Mouse (Mus musculus): ENCODE results near the gene Fcrl6. TPM values are rescaled to one million over a fixed set of nuclear protein-coding genes. Genes with fewer than 3 reads are reported as not detected.

The Fcrl6 gene
- polyA plus RNA-seq, 1 experiment from 2014 or later: 0.13 TPM

DNA sequence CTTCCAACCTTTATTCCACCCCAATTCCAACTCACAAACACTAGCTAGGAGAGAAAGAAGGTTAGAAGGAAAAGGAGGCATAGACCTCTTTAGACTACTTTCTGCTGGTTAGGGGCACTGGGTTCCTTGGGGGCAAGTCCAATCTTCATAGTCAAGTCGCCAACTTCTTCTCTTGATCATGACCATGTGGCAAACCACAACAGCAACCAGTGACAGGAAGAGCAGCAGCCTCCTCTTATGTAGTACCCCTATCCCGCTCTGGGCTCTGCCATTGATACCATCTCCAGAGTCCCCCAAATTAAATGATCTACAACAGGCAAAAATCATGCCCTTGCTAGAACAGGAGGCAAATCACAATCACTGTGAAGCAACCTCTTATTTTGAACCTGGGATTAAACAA lies 8.4 kb downstream of the Fcrl6 start:
- Histone ChIP-seq H3K27ac (replicated peaks; ENCODE audit: low read depth, low read length) (no peak overlapping the region), H3K4me1 (ENCODE audit: control insufficient read depth, insufficient read depth, low read length) (no peaks in the 10 kb centered on the region), H3K27me3 (replicated peaks; ENCODE audit: control insufficient read depth, insufficient read depth, low read length) (no peaks in the 10 kb centered on the region; the same call in 1 of the 2 replicates), H3K4me3 (ENCODE audit: low read depth, low read length) (no peak overlapping the region), H3K9ac (ENCODE audit: low read depth, low read length) (no peak overlapping the region), H3K36me3 (ENCODE audit: control insufficient read depth, insufficient read depth, low read length) (no peaks in the 10 kb centered on the region), H3K9me3 (ENCODE audit: control insufficient read depth, low read length) (no peaks in the 10 kb centered on the region), H3K4me2 (ENCODE audit: low read depth, low read length) (no peak overlapping the region)
- DNase-seq (ENCODE audit: low spot score) (no peak), ATAC-seq (ENCODE audit: low read depth) (no peak)
- WGBS: 76% methylated on average over 2 of the region's 2 CpGs

DNA sequence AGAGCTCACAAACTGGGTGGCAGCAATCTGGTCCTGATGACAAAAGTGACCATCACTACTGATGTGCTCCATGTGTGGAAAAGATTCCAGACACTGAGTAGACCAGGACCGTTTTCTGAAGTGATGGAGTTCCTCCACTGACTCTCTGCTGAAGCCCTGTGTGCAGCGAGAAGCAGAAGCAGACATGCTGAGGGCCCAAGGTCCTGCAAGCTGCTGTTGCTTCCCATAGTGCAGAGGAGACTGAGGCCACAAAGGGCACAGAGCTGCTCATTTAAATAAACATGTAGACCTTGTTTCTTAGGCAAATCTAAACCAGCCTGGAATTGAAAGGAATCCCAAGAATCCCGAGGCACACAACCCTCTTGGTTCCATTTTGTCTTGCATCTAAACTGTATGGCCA lies 9.0 kb downstream of the Fcrl6 start:
- no peak overlapping the region for H3K9ac ChIP-seq (ENCODE audit: low read depth, low read length)
- H3K36me3 ChIP-seq (ENCODE audit: control insufficient read depth, insufficient read depth, low read length): no peaks in the 10 kb centered on the region
- H3K4me1 ChIP-seq (ENCODE audit: control insufficient read depth, insufficient read depth, low read length): no peaks in the 10 kb centered on the region
- no peak overlapping the region for H3K27ac ChIP-seq (replicated peaks; ENCODE audit: low read depth, low read length)
- H3K9me3 ChIP-seq (ENCODE audit: control insufficient read depth, low read length): no peaks in the 10 kb centered on the region
- DNase-seq (ENCODE audit: low spot score) (no peak), ATAC-seq (ENCODE audit: low read depth) (no peak)
- H3K27me3 ChIP-seq (replicated peaks; ENCODE audit: control insufficient read depth, insufficient read depth, low read length): no peaks in the 10 kb centered on the region; the same call in 1 of the 2 replicates
- WGBS: 51% methylated on average over 3 of the region's 3 CpGs
- no peak overlapping the region for H3K4me3 ChIP-seq (ENCODE audit: low read depth, low read length)
- no peak overlapping the region for H3K4me2 ChIP-seq (ENCODE audit: low read depth, low read length)

DNA sequence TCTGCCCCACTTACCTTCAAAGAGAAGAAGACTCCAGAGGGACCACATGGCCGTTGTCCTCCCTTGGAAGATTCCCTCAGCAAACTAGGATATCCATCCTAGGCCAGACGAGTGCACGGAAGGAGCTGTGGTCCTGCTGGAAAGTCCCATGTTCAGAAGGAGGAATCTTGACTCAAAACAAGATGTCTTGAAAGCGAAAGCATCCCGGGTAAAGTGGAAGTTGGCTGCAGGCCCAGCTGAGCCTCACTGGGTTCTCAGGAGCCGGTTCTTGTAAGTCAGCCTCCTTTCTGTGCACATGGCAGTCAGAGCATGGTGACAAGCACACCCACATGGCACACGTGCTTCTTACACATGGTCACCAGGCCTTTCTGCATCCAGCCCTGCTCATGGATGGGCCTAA lies 12.0 kb downstream of the Fcrl6 start, which contains the start of gene Slamf8:
Gene Slamf8, minus strand, starts transcription at position 184 of the 400 bp plus-strand sequence.
- no peak within 1 kb of the TSS for H3K4me2 ChIP-seq (ENCODE audit: low read depth, low read length)
- H3K27ac ChIP-seq (replicated peaks; ENCODE audit: low read depth, low read length): no peak within 1 kb of the TSS
- H3K9me3 ChIP-seq (ENCODE audit: control insufficient read depth, low read length): no peaks in the 10 kb centered on the region
- H3K4me3 ChIP-seq (ENCODE audit: low read depth, low read length): no peak within 1 kb of the TSS
- no peak within 1 kb of the TSS for H3K9ac ChIP-seq (ENCODE audit: low read depth, low read length)
- DNase-seq (ENCODE audit: low spot score) (peak; percentile 44), ATAC-seq (ENCODE audit: low read depth) (no peak)
- WGBS: 70% methylated on average over 7 of the region's 7 CpGs
- H3K27me3 ChIP-seq (replicated peaks; ENCODE audit: control insufficient read depth, insufficient read depth, low read length): peaks cover 5% of the 10 kb centered on the region; the same call in 1 of the 2 replicates
- no peaks in the 10 kb centered on the region for H3K36me3 ChIP-seq (ENCODE audit: control insufficient read depth, insufficient read depth, low read length)
- H3K4me1 ChIP-seq (ENCODE audit: control insufficient read depth, insufficient read depth, low read length): no peaks in the 10 kb centered on the region

DNA sequence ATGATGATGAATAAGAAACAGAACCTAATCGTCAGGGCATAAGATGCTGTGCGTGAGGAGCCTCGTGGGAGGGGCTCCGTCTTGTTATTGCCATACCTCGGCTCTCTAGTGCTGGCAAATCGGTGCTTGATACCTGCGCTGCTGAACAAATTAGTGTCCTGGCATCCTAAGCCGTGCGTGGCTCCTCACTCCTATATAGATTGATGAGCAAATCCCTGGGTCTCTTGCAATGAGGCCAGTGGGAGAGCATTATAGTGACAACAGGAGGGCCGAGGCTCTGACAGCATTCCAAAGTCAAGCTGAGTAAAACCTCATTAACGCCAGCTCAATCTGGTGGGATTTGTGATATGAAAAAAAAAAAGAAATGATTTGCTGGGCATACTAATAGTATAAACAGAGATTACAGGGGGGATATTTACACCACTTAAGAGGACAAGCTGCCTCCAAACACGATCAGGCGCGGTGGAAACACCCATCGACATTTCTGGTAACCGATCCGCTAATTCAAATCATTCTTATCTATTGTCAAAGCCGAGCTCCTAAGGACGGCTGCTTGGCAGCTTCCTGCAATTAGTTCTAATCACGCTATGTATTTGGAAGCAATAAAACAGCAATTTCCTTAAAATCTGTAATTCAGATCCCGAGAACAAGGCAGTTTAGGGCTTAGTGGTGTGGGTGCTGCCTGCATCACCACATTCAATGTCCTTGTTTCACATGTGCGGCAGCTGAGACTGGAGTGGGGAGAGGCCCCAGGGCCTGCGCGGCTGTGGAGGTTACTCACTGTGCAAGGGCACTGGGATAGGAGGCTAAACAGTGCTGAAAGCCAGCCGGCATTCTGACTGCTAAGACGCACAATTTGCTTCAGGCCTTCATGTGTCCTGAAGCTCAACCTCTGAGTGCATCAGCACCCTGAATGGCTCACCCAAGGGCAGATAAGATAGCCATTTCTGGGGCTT lies 16.5 kb downstream of the Fcrl6 start:
- Histone ChIP-seq H3K4me3 (ENCODE audit: low read depth, low read length) (no peak overlapping the region), H3K4me1 (ENCODE audit: control insufficient read depth, insufficient read depth, low read length) (no peaks in the 10 kb centered on the region), H3K27me3 (replicated peaks; ENCODE audit: control insufficient read depth, insufficient read depth, low read length) (peaks cover 11% of the 10 kb centered on the region; the same call in 1 of the 2 replicates), H3K9ac (ENCODE audit: low read depth, low read length) (no peak overlapping the region), H3K36me3 (ENCODE audit: control insufficient read depth, insufficient read depth, low read length) (no peaks in the 10 kb centered on the region), H3K27ac (replicated peaks; ENCODE audit: low read depth, low read length) (no peak overlapping the region), H3K4me2 (ENCODE audit: low read depth, low read length) (no peak overlapping the region), H3K9me3 (ENCODE audit: control insufficient read depth, low read length) (no peaks in the 10 kb centered on the region)
- DNase-seq (ENCODE audit: low spot score): no peak
- no peak for ATAC-seq (ENCODE audit: low read depth)
- 28% methylated on average over 26 of the region's 26 CpGs for WGBS

DNA sequence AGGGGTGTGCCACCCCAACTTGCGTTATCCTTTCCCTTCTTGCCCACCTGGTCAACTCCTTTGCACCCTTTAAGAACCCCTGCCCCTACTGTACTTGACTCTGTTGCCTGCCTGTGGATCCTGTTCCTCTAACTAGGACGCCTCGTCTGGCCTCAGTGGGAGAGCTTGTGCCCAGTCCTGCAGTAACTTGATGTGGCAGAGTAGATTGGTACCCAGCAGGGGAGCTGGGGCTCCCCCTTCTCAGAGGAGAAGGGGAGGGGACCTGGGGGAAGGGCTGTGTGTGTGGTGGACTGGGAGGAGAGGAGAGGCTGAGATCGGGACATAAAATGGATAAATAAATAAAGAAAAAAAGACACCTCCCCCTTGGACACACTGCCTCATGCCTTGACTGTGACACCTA lies 17.3 kb downstream of the Fcrl6 start:
- DNase-seq (ENCODE audit: low spot score): no peak
- Histone ChIP-seq H3K4me1 (ENCODE audit: control insufficient read depth, insufficient read depth, low read length) (no peaks in the 10 kb centered on the region), H3K4me3 (ENCODE audit: low read depth, low read length) (no peak overlapping the region), H3K27me3 (replicated peaks; ENCODE audit: control insufficient read depth, insufficient read depth, low read length) (peaks cover 11% of the 10 kb centered on the region; the same call in 1 of the 2 replicates), H3K9me3 (ENCODE audit: control insufficient read depth, low read length) (no peaks in the 10 kb centered on the region), H3K36me3 (ENCODE audit: control insufficient read depth, insufficient read depth, low read length) (no peaks in the 10 kb centered on the region), H3K9ac (ENCODE audit: low read depth, low read length) (no peak overlapping the region), H3K4me2 (ENCODE audit: low read depth, low read length) (no peak overlapping the region), H3K27ac (replicated peaks; ENCODE audit: low read depth, low read length) (no peak overlapping the region)
- no peak for ATAC-seq (ENCODE audit: low read depth)
- 45% methylated on average over 4 of the region's 4 CpGs for WGBS

DNA sequence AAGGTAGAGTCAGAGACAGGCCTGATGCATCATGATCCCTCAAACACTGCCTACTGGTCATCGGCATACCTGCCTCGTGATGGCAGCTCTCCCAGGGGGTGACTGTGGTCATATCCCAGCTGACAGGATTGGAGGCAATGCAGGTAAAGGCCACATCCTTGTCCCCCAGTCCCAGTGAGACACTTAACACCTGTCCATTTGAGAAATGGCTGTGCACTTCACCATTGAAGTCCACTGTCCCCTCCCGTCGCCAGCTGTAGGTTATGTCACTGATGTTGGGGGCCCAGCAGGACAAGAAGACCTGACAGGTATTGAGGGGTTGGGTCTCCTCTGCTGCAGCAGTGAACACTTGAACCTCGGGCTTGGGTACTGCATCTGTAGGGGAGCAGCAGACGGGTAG lies 18.1 kb downstream of the Fcrl6 start:
- ATAC-seq (ENCODE audit: low read depth) (no peak), DNase-seq (ENCODE audit: low spot score) (no peak)
- H3K36me3 ChIP-seq (ENCODE audit: control insufficient read depth, insufficient read depth, low read length): no peaks in the 10 kb centered on the region
- H3K4me2 ChIP-seq (ENCODE audit: low read depth, low read length): no peak overlapping the region
- no peaks in the 10 kb centered on the region for H3K4me1 ChIP-seq (ENCODE audit: control insufficient read depth, insufficient read depth, low read length)
- no peak overlapping the region for H3K4me3 ChIP-seq (ENCODE audit: low read depth, low read length)
- no peaks in the 10 kb centered on the region for H3K9me3 ChIP-seq (ENCODE audit: control insufficient read depth, low read length)
- peaks cover 11% of the 10 kb centered on the region; the same call in 1 of the 2 replicates for H3K27me3 ChIP-seq (replicated peaks; ENCODE audit: control insufficient read depth, insufficient read depth, low read length)
- no peak overlapping the region for H3K9ac ChIP-seq (ENCODE audit: low read depth, low read length)
- H3K27ac ChIP-seq (replicated peaks; ENCODE audit: low read depth, low read length): no peak overlapping the region
- WGBS: 90% methylated on average over 6 of the region's 6 CpGs

DNA sequence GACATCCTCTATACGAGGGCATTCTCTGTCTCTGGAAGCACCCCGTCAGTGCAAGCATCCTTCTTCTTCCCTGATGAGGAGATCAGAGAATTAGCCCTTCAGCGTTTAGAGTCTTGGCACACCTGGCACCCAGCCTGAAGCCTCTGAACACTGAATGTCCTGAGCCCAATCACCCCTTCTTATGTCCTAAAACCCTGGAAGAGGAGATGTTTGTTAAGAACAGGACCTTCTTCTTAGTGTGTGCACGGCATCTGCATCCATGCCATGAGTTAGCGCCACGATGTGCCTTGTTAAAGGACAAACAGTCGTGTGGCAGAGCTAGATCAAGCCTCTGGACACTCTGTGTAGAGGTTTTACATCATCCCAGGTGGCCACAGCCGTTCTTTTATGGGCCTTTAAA lies 19.9 kb downstream of the Fcrl6 start:
- no peaks in the 10 kb centered on the region for H3K4me1 ChIP-seq (ENCODE audit: control insufficient read depth, insufficient read depth, low read length)
- ATAC-seq (ENCODE audit: low read depth): no peak
- H3K27me3 ChIP-seq (replicated peaks; ENCODE audit: control insufficient read depth, insufficient read depth, low read length): peaks cover 11% of the 10 kb centered on the region; the same call in 1 of the 2 replicates
- no peaks in the 10 kb centered on the region for H3K9me3 ChIP-seq (ENCODE audit: control insufficient read depth, low read length)
- 84% methylated on average over 8 of the region's 8 CpGs for WGBS
- H3K27ac ChIP-seq (replicated peaks; ENCODE audit: low read depth, low read length): no peak overlapping the region
- H3K4me3 ChIP-seq (ENCODE audit: low read depth, low read length): no peak overlapping the region
- H3K4me2 ChIP-seq (ENCODE audit: low read depth, low read length): no peak overlapping the region
- H3K36me3 ChIP-seq (ENCODE audit: control insufficient read depth, insufficient read depth, low read length): no peaks in the 10 kb centered on the region
- no peak for DNase-seq (ENCODE audit: low spot score)
- H3K9ac ChIP-seq (ENCODE audit: low read depth, low read length): no peak overlapping the region

DNA sequence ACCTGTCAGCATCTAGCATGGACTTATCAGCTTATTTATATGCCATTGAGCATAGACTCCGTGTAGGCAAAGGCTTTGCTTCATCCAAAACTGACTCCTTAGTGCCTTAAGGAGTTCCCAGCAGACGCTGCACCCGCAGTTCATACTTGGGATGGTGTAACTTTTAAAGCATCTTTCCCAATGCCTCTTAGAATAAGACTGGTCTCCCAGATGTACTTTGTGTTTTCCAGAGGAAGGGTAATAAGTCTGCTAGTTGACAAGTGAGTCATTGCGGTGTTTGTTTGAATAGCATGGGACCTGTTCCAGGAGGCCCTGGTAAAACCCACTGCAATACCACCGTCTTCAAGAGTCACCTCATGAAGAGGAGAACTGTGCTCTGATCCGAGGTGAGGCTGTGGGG lies 22.2 kb downstream of the Fcrl6 start:
- no peaks in the 10 kb centered on the region for H3K4me1 ChIP-seq (ENCODE audit: control insufficient read depth, insufficient read depth, low read length)
- peaks cover 3% of the 10 kb centered on the region; the same call in 1 of the 2 replicates for H3K27me3 ChIP-seq (replicated peaks; ENCODE audit: control insufficient read depth, insufficient read depth, low read length)
- no peaks in the 10 kb centered on the region for H3K36me3 ChIP-seq (ENCODE audit: control insufficient read depth, insufficient read depth, low read length)
- no peak overlapping the region for H3K27ac ChIP-seq (replicated peaks; ENCODE audit: low read depth, low read length)
- no peak for ATAC-seq (ENCODE audit: low read depth)
- H3K4me2 ChIP-seq (ENCODE audit: low read depth, low read length): no peak overlapping the region
- no peak overlapping the region for H3K4me3 ChIP-seq (ENCODE audit: low read depth, low read length)
- no peaks in the 10 kb centered on the region for H3K9me3 ChIP-seq (ENCODE audit: control insufficient read depth, low read length)
- no peak for DNase-seq (ENCODE audit: low spot score)
- WGBS: 76% methylated on average over 6 of the region's 6 CpGs
- no peak overlapping the region for H3K9ac ChIP-seq (ENCODE audit: low read depth, low read length)

Measured in embryonic facial prominence, embryonic 14.5 days (tissue).